Mouse (Mus musculus) olfactory bulb, adult 2 months (tissue): ENCODE results near the gene Smtnl2.

Experiments used
- CTCF ChIP-seq: fragments of 200-500 bp; IDR thresholded peaks from 2 replicates; pipeline ENCODE4 v1.5.1; 2012; ENCODE audit warnings: low read depth, mild to moderate bottlenecking, low read length, moderate library complexity; ENCODE audit not compliant: insufficient read depth
- POLR2A ChIP-seq: fragments of 200-500 bp; IDR thresholded peaks from 2 replicates; pipeline ENCODE4 v1.6.1; 2012; ENCODE audit warnings: mild to moderate bottlenecking, low read depth, low read length, moderate library complexity; ENCODE audit not compliant: insufficient read depth

DNA sequence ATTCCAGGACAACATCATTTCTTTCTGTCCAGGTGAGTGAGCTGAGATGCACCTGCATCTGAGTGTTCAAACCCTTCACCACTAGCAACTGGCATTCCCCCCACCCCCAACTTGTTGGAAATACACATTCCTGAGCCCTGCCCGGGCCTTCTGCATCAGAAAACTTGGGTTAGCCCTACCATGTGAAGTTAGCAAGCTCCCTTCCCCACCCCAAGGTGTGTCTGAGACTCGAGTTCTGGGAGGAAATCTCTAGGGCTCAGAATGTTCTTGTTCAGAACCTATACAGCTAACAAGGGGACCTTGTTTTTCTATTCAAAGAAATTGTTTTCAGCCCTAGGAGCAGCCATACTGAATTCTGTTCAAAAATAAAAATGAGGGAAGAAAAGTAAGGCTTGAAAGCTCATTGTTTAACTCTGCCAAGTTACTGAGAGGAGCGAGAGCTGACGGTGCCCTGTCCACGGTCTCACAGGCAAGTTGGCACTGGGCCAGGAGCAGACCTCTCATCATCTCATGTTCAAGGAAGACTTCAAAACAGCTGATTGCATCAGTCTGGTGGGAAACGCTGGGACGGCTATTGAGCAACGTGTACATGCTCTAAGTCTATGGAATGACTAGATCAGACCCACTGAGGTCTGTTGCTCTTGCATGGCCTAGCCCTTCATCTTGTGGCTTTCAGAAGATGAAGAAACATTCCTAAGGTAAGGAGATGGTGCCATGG is 47.8 kb downstream of the Smtnl2 start:
- TF ChIP-seq POLR2A (no peak), CTCF (no peak)
